Mouse (Mus musculus) adrenal gland, postnatal 25 days (tissue): ENCODE data around the gene Ago1. TPM values are rescaled to one million over a fixed set of nuclear protein-coding genes. Genes with fewer than 3 reads are reported as not detected.

Experiments
- total RNA-seq: library from RNA; stranded (reverse); gene quantifications from 2 replicates; pipeline ENCODE4 v1.2.3, GENCODE M21; 2021

Gene Ago1
- total RNA-seq, 1 experiment from 2014 or later = 47.1 TPM

Other genes with a start within 250 kb of the Ago1 start
- 55.0 and 68.0 TPM in 2 replicates for gene Map7d1, start 212.2 kb downstream of the Ago1 start, total RNA-seq
- 88.0 and 93.9 TPM in 2 replicates for gene Trappc3, start 206.3 kb downstream of the Ago1 start, total RNA-seq
- 1.7 and 2.4 TPM in 2 replicates for gene Col8a2, start 181.8 kb downstream of the Ago1 start, total RNA-seq
- 27.6 and 38.9 TPM in 2 replicates for gene Adprhl2, start 146.9 kb downstream of the Ago1 start, total RNA-seq
- 2.4 and 2.6 TPM in 2 replicates for gene Tekt2, start 142.9 kb downstream of the Ago1 start, total RNA-seq
- 13.9 and 17.6 TPM in 2 replicates for gene Ago3, start 39.0 kb downstream of the Ago1 start, total RNA-seq
- 6.4 and 8.8 TPM in 2 replicates for gene Ago4, start 64.9 kb upstream of the Ago1 start, total RNA-seq
- gene Clspn, start 88.4 kb upstream of the Ago1 start, total RNA-seq = 5.0 and 7.0 TPM in 2 replicates
- 13.7 and 17.4 TPM in 2 replicates for gene 5730409E04Rik, start 141.2 kb upstream of the Ago1 start, total RNA-seq
- gene Psmb2, start 209.0 kb upstream of the Ago1 start, total RNA-seq = 149 and 179 TPM in 2 replicates